Mouse (Mus musculus) hindlimb bud, embryonic 11.5 days (tissue): ENCODE data around the gene Strn.
"Not testable (repeated sequence)": the region's sequence is repeated elsewhere in the genome, so short reads cannot be mapped to it uniquely, and the experiment has no call there.

ENCODE experiments used
- DNase-seq: peaks from one replicate; pipeline ENCODE4 v3.0.0-alpha.2; 2012; ENCODE audit warnings: low read depth, low spot score; ENCODE audit errors: extremely low spot score

The Strn gene

GRCm38 (mm10) chr17:78719086-78719485, 17.9 kb downstream of the Strn start:
- no peak for DNase-seq

- DNase-seq = no peak
Observed at GRCm38 (mm10) chr17:78710258-78710657, 26.7 kb downstream of the Strn start.

- no peak for DNase-seq
Observed at GRCm38 (mm10) chr17:78708422-78708821, 28.6 kb downstream of the Strn start.

- DNase-seq = no peak
Observed at GRCm38 (mm10) chr17:78702988-78703387, 34.0 kb downstream of the Strn start.

- no peak for DNase-seq
Observed at GRCm38 (mm10) chr17:78698965-78699364, 38.0 kb downstream of the Strn start.

- no peak for DNase-seq
Observed at GRCm38 (mm10) chr17:78697462-78697861, 39.5 kb downstream of the Strn start.

GRCm38 (mm10) chr17:78696922-78697321, 40.1 kb downstream of the Strn start:
- no peak for DNase-seq

- DNase-seq = not testable (repeated sequence)
Observed at GRCm38 (mm10) chr17:78689231-78689630, 47.8 kb downstream of the Strn start.

GRCm38 (mm10) chr17:78687971-78688370, 49.0 kb downstream of the Strn start:
- DNase-seq = no peak

GRCm38 (mm10) chr17:78685004-78685403, 52.0 kb downstream of the Strn start:
- DNase-seq = no peak

- no peak for DNase-seq
Observed at GRCm38 (mm10) chr17:78682351-78682750, 54.6 kb downstream of the Strn start.

GRCm38 (mm10) chr17:78679503-78679902, 57.5 kb downstream of the Strn start:
- DNase-seq = no peak

GRCm38 (mm10) chr17:78676813-78677212, 60.2 kb downstream of the Strn start:
- no peak for DNase-seq

- no peak for DNase-seq
Observed at GRCm38 (mm10) chr17:78664962-78665545, 71.9 kb downstream of the Strn start.

GRCm38 (mm10) chr17:78654841-78655240, 82.2 kb downstream of the Strn start:
- DNase-seq = no peak

GRCm38 (mm10) chr17:78643853-78644475, 93.0 kb downstream of the Strn start:
- DNase-seq = no peak

- DNase-seq = no peak
Observed at GRCm38 (mm10) chr17:78642259-78642658, 94.7 kb downstream of the Strn start.

- no peak for DNase-seq
Observed at GRCm38 (mm10) chr17:78640387-78640786, 96.6 kb downstream of the Strn start.

- no peak for DNase-seq
Observed at GRCm38 (mm10) chr17:78639099-78639498, 97.9 kb downstream of the Strn start.

GRCm38 (mm10) chr17:78637140-78637539, 99.9 kb downstream of the Strn start:
- no peak for DNase-seq

GRCm38 (mm10) chr17:78635616-78636015, 101.4 kb downstream of the Strn start:
- DNase-seq = no peak

- DNase-seq = no peak
Observed at GRCm38 (mm10) chr17:78624941-78625340, 112.1 kb downstream of the Strn start.

- DNase-seq = no peak
Observed at GRCm38 (mm10) chr17:78621863-78622262, 115.1 kb downstream of the Strn start.
